8 mouse cellular contexts compared by ENCODE assay signal in genomic region chr2:152397680-152398435, GRCm38 (mm10). TPM values are rescaled to one million over a fixed set of nuclear protein-coding genes. Genes with fewer than 3 reads are reported as not detected.
DNase-seq lines count a peak whose midpoint lies in the region.

Gene Sox12, minus strand, starts transcription at chr2:152398063.

- H3K36me3 ChIP-seq in megakaryocyte, embryonic 14.5 days (replicated peaks; ENCODE audit: low read length), result no peaks in the 10 kb centered on the region

- H3K27me3 ChIP-seq in megakaryocyte, embryonic 14.5 days (replicated peaks), result peaks cover 59% of the 10 kb centered on the region

- peak within 1 kb of the TSS; percentile 93 for H3K4me3 ChIP-seq in megakaryocyte, embryonic 14.5 days (replicated peaks)

- peak; percentile 96 to 98 for DNase-seq in adrenal gland, adult (ENCODE audit: inconsistent age in 2 of 2, low spot score in 1 of 2)
- peak; percentile 99 for DNase-seq in embryo, embryonic 10 days (ENCODE audit: low spot score)
- DNase-seq in gastrocnemius, postnatal 14 days, result peak; percentile 97
- peak; percentile 94 for DNase-seq in induced T-regulatory cell, adult 2 months (ENCODE audit: low read depth)
- DNase-seq in left cerebral cortex, adult 8-10 months (ENCODE audit: low spot score in 2 of 2), result peak; percentile 95 to 97
- DNase-seq in right cerebral cortex, adult 2 months (ENCODE audit: low spot score in 2 of 2), result peak; percentile 99
- DNase-seq in urinary bladder, postnatal 10 days (ENCODE audit: low spot score), result peak; percentile 97

- intact Hi-C loops in gastrocnemius, postnatal 14 days (cut with DNase I; ENCODE audit: low total_unique reads), result no loop called here

- no peaks in the 10 kb centered on the region for H3K9me3 ChIP-seq in megakaryocyte, embryonic 14.5 days

- H3K4me1 ChIP-seq in megakaryocyte, embryonic 14.5 days, result peaks cover 66% of the 10 kb centered on the region

RNA-seq across cellular contexts. Expression of gene Sox12, which starts in this region (rescaled TPM):
- total RNA-seq in gastrocnemius, postnatal 14 days (2021), result 1 to 10 TPM; 2.9 to 4.3 TPM
- total RNA-seq in left cerebral cortex, adult 8-10 months (2022), result 10 to 100 TPM; 12.9 to 15.4 (median 14.3) TPM
- 7.8 and 11.7 TPM in 2 replicates for polyA plus RNA-seq in megakaryocyte, embryonic 14.5 days (2012; ENCODE audit: insufficient read depth, low replicate concordance)

Comparison
In these comparisons a context has a peak if more than half of its experiments do, and no peak if none do; other contexts are left out.
1. Peak in every context shown above with its lines: DNase-seq and H3K4me3 ChIP-seq.